Mouse (Mus musculus) kidney, embryonic 14.5 days (tissue): Measurements from ENCODE around the gene Slc25a22. TPM values are rescaled to one million over a fixed set of nuclear protein-coding genes. Genes with fewer than 3 reads are reported as not detected.

Experiments used
- ATAC-seq: fragments of 200-750 bp; cut with Nextera tagmentation; 2 replicates; pipeline ENCODE4 v1.8.0; 2017; ENCODE audit warnings: moderate number of reproducible peaks, mild to moderate bottlenecking, moderate TSS enrichment, moderate library complexity; ENCODE audit not compliant: low FRiP score, low TSS enrichment
- H3K27ac ChIP-seq: fragments of 300-500 bp; sonication (generic); 2 replicates; pipeline ENCODE4 v1.5.1; 2014; ENCODE audit warnings: low read depth, mild to moderate bottlenecking, low read length, moderate library complexity, mixed read lengths
- H3K27me3 ChIP-seq: fragments of 300-500 bp; sonication (generic); 2 replicates; pipeline ENCODE4 v1.6.1; 2014; ENCODE audit warnings: mild to moderate bottlenecking, low read length; ENCODE audit not compliant: control insufficient read depth, insufficient read depth
- H3K36me3 ChIP-seq: fragments of 300-500 bp; sonication (generic); 2 replicates; pipeline ENCODE4 v1.6.1; 2014; ENCODE audit warnings: low read length, mixed read lengths; ENCODE audit not compliant: control insufficient read depth, insufficient read depth
- H3K4me1 ChIP-seq: fragments of 300-500 bp; sonication (generic); 2 replicates; pipeline ENCODE4 v1.6.1; 2014; ENCODE audit warnings: low read length, mixed read lengths; ENCODE audit not compliant: control insufficient read depth, insufficient read depth
- H3K4me2 ChIP-seq: fragments of 300-500 bp; sonication (generic); replicated peaks from 2 replicates; pipeline ENCODE4 v1.6.1; 2014; ENCODE audit warnings: low read depth, mild to moderate bottlenecking, low read length
- H3K4me3 ChIP-seq: fragments of 300-500 bp; sonication (generic); 2 replicates; pipeline ENCODE4 v1.5.1; 2014; ENCODE audit warnings: mild to moderate bottlenecking, low read length
- H3K9ac ChIP-seq: fragments of 300-500 bp; sonication (generic); 2 replicates; pipeline ENCODE4 v1.6.1; 2014; ENCODE audit warnings: low read depth, mild to moderate bottlenecking, low read length, moderate library complexity
- H3K9me3 ChIP-seq: fragments of 300-500 bp; sonication (generic); 2 replicates; pipeline ENCODE4 v1.6.1; 2016; ENCODE audit warnings: low read length; ENCODE audit not compliant: control insufficient read depth
- whole genome bisulfite sequencing: fragments of 180-500 bp; shearing (Covaris S2); extraction: QIAGEN DNeasy Blood & Tissue Kit; methylation state at CpG from one replicate; pipeline ENCODE4 v1.1.7; 2014; 5-methylcytosine and 5-hydroxymethylcytosine counted together
- polyA plus RNA-seq: library from polyadenylated mRNA; unstranded; fragments of >200 nt; fragmentation: Nextera tagmentation; extraction: Ambion mirVana; gene quantifications from 2 replicates; pipeline ENCODE4 v1.2.1, GENCODE M21; 2014

Slc25a22 gene
- polyA plus RNA-seq, 1 experiment from 2014 or later: 34.1 TPM

DNA sequence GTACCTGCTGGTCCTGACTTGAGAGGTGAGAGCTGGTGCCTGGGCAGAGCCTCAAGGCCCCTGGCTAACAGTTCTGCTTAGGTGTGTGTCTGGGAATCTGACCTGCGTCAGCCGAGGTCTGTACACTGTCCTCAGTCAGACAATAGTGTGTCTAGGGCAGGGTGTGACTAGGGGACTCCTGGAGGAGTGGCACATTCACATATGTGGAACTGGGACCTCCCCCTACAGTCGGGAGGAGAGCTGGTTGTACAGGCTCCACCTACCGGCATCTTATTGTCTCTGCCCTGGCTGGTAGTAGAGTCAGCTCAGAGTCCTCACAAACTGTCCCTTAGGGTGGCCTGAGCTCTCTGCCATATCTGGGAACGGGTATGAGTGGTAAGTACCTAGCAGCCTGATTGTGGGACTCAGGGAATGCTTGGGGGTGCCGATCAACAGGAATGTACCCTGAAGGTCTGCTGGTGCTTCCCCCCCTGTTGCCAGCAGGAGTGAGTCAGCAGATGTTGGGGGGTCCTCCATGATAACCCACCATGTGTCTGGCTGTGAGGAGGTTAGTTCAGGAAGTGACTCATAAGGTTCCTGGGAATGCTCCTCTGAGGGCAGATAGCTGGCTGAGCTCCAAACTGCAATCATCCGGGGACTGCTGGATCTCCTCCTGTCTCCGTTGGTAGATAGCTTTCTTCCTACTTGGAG is 31.0 kb upstream of the Slc25a22 start:
- peak overlapping the region; percentile 52 for H3K4me2 ChIP-seq
- peak overlapping the region; percentile 71 for H3K9ac ChIP-seq
- H3K36me3 ChIP-seq: peaks cover 36% of the 10 kb centered on the region
- H3K4me3 ChIP-seq: peak overlapping the region; percentile 57
- ATAC-seq: peak; percentile 75
- no peaks in the 10 kb centered on the region for H3K9me3 ChIP-seq
- WGBS: 13% methylated on average over 8 of the region's 8 CpGs
- peaks cover 44% of the 10 kb centered on the region for H3K4me1 ChIP-seq
- peaks cover 20% of the 10 kb centered on the region for H3K27me3 ChIP-seq
- peak overlapping the region; percentile 87 for H3K27ac ChIP-seq

DNA sequence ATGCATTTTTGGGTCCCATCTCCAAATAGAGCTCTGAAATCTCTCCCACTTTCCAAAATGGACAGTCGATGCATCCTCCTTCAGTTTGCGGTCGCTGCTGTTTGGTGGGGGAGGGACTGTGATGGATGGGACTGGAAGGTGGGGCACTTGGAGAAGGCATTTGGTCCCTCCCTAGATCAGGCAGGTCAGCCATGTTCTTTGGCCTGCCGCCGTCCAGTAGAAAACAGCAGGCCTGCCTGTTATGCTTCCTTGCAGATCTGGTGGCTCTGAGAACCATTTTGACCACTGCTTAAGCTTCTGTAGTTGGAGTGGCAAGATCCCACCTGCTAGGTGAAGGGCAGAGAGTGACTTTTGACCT is 30.5 kb upstream of the Slc25a22 start:
- ATAC-seq: peak; percentile 13; the same call in 1 of the 2 replicates

DNA sequence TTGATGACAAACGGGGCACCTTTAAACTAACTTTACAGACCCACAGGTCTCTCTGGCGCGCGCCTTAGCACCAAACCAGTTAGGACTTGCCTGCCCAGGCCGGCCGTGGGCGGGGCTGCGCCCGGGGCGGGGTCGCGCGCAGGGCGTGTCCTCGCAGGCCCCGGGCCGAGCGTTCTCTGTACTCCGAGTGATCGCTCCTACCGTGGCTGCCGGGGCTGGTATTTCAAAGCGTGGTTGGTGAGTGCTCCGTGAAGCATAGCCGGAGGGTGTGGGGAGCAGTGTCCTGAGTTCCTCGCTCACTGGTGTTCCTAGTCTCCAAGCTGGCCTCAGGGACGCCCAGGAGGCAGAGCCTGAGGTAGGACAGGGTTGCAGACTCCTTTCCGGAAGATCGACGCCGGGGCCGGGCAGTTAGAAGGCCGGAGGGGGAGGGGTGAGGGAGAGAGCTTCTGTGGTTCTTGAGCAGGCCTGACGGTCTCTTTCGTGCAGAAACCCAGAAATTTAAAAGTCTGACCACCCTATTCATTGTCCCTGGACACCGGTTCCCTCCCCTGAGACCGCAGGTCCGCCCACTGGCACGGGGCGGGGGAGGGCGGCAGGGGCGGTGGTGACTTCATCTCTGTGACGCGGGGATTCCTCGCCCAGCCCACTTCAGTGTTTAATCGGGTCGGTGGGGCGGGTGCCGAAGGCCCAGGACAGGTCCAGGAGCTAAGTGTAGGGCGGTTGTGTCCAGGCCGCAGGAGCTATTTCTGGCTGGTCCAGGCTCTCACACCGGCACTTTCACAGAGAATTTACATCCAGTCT is 29.7 kb upstream of the Slc25a22 start, which contains the start of gene Cd151:
TSS of gene Cd151 (plus strand) at position 163 of the 801 bp plus-strand sequence.
- Histone ChIP-seq H3K27me3 (peaks cover 32% of the 10 kb centered on the region), H3K4me3 (peak within 1 kb of the TSS; percentile 57), H3K27ac (peak within 1 kb of the TSS; percentile 87), H3K36me3 (peaks cover 31% of the 10 kb centered on the region), H3K9ac (peak within 1 kb of the TSS; percentile 71), H3K4me1 (peaks cover 39% of the 10 kb centered on the region), H3K4me2 (peak within 1 kb of the TSS; percentile 52), H3K9me3 (no peaks in the 10 kb centered on the region)
- WGBS: under 1% methylated on average over 52 of the region's 52 CpGs
- ATAC-seq: peak; percentile 81

More for the DNA sequence above, 30.5 kb upstream of the Slc25a22 start:
- Histone ChIP-seq H3K27ac (peak overlapping the region; percentile 87), H3K36me3 (peaks cover 36% of the 10 kb centered on the region), H3K4me3 (peak overlapping the region; percentile 57), H3K9me3 (no peaks in the 10 kb centered on the region), H3K9ac (peak overlapping the region; percentile 71), H3K27me3 (peaks cover 26% of the 10 kb centered on the region), H3K4me1 (peaks cover 39% of the 10 kb centered on the region), H3K4me2 (peak overlapping the region; percentile 52)
- WGBS: 8% methylated on average over 5 of the region's 5 CpGs

DNA sequence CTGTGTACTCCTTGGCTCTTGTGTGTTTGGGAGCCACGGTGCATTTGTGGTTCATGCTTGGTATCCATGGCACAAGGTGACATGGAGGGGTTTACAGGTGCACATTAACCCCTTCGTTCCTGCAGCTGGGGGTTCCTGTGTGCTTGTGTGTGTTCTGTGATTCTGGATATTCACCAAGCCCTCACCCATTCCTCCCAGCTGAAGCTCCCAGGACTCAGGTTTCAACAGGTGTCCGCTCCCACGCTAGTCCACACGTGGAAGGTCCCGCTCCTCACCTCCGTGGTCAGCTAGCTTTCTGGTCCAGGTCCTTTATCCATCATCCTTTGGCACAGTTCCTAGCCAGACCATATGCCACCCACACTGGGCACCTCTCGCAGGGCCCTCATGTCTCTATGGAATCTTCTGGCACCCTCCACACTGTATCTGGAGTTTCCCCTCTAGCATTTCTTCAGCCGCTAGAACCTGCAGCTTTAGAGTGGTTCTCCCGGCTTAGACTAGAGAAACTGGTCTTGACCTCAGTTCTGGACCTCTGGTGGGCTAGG is 29.0 kb upstream of the Slc25a22 start:
- no peak for ATAC-seq
- peaks cover 24% of the 10 kb centered on the region for H3K36me3 ChIP-seq
- H3K27me3 ChIP-seq: peaks cover 39% of the 10 kb centered on the region
- WGBS: 56% methylated on average over 10 of the region's 10 CpGs
- peak overlapping the region; percentile 52 for H3K4me2 ChIP-seq
- H3K9ac ChIP-seq: peak overlapping the region; percentile 71
- H3K4me3 ChIP-seq: peak overlapping the region; percentile 57
- peaks cover 46% of the 10 kb centered on the region for H3K4me1 ChIP-seq
- peak overlapping the region; percentile 87 for H3K27ac ChIP-seq
- H3K9me3 ChIP-seq: no peaks in the 10 kb centered on the region

DNA sequence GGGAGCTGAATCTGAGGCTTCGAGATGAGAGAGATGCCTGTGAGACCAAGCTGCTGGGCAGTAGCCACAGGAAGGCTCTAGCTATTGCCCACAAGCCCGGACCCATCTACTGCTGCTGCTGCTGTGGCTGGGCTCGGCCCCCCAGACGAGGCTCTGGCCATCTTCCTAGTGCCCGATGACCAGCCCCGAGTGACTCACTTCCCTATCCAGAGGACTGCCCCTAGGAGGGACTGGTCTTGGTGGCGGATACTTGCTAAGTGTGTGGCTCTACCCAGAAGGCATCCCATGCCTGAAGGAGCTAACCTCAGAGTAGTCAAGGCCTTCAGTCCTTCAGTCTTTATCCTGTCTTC is 28.3 kb upstream of the Slc25a22 start:
- Histone ChIP-seq H3K36me3 (peaks cover 18% of the 10 kb centered on the region), H3K27me3 (peaks cover 44% of the 10 kb centered on the region), H3K27ac (no peak overlapping the region), H3K9me3 (no peaks in the 10 kb centered on the region), H3K4me3 (no peak overlapping the region), H3K4me2 (no peak overlapping the region), H3K9ac (0 out of 2 replicates have a peak overlapping the region, but pooled peaks have one; percentile 12), H3K4me1 (peaks cover 52% of the 10 kb centered on the region)
- WGBS: 71% methylated on average over 7 of the region's 7 CpGs
- no peak for ATAC-seq

DNA sequence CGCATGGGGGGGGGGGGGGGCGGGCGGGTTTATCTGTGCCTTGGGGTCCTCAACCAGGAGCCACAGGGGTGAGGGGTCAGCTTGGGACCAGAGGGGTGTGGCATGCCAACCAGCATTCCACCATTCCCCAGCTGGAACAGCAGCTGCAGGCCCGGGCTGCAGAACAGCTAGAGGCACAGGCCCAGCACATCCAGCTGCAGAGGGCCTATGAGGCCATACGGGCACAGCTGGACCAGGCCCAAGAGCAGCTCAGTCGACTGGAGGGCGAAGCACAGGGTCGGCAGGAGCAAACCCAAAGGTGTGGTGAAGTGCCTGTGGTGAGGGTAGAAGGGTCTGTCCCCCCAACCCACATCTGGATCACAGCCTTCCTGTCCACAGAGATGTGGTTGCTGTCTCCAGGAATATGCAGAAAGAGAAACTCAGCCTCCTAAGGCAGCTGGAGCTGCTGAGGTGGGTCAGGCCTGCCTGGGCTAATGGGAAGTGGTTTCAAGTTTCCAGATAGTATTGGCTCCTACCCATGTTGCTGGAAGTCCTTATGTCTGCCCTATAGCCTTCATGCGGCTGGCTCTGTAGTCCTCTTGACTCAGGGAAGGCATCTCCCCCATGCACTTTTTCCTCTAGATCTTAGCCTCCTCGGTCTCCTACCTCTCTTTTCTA is 27.8 kb upstream of the Slc25a22 start:
- Histone ChIP-seq H3K4me2 (peak overlapping the region; percentile 42), H3K36me3 (peaks cover 13% of the 10 kb centered on the region), H3K27ac (no peak overlapping the region), H3K9ac (0 out of 2 replicates have a peak overlapping the region, but pooled peaks have one; percentile 12), H3K9me3 (no peaks in the 10 kb centered on the region), H3K4me3 (0 out of 2 replicates have a peak overlapping the region, but pooled peaks have one; percentile 18), H3K27me3 (peaks cover 49% of the 10 kb centered on the region), H3K4me1 (peaks cover 52% of the 10 kb centered on the region)
- no peak for ATAC-seq
- 37% methylated on average over 10 of the region's 10 CpGs for WGBS

DNA sequence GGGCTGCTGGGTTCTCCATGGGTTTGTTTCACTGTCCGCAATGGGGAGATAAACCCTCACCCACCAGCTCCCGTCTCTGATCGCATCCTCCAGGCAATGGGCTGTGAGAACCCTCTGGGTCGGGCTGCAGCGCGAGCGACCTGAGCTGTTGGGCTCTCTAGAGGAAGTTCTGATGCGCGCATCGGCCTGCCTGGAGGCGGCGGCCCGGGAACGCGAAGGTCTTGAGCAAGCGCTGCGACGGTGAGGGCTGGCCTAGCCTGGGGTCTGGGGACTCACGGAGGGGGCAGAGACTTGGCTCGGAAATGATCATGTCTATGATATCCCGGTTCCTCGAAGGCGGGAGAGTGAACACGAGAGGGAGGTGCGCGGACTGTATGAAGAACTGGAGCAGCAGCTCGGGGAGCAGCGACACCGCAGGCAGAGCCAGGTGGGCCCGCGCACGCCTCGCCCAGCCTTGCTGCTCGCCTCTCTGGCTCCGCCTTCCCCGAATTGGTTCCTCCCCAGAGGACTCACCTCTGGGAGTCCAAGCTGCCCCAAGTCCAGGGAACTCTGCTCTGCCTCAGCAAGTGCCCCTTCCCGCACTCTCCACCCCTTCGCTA is 27.0 kb upstream of the Slc25a22 start:
- Histone ChIP-seq H3K4me2 (peak overlapping the region; percentile 42), H3K27me3 (peaks cover 51% of the 10 kb centered on the region), H3K4me3 (peak overlapping the region; percentile 18), H3K4me1 (peaks cover 49% of the 10 kb centered on the region), H3K9me3 (no peaks in the 10 kb centered on the region), H3K36me3 (peaks cover 5% of the 10 kb centered on the region; the same call in 1 of the 2 replicates), H3K9ac (peak overlapping the region; percentile 42), H3K27ac (no peak overlapping the region)
- ATAC-seq: no peak
- WGBS: 6% methylated on average over 38 of the region's 38 CpGs

DNA sequence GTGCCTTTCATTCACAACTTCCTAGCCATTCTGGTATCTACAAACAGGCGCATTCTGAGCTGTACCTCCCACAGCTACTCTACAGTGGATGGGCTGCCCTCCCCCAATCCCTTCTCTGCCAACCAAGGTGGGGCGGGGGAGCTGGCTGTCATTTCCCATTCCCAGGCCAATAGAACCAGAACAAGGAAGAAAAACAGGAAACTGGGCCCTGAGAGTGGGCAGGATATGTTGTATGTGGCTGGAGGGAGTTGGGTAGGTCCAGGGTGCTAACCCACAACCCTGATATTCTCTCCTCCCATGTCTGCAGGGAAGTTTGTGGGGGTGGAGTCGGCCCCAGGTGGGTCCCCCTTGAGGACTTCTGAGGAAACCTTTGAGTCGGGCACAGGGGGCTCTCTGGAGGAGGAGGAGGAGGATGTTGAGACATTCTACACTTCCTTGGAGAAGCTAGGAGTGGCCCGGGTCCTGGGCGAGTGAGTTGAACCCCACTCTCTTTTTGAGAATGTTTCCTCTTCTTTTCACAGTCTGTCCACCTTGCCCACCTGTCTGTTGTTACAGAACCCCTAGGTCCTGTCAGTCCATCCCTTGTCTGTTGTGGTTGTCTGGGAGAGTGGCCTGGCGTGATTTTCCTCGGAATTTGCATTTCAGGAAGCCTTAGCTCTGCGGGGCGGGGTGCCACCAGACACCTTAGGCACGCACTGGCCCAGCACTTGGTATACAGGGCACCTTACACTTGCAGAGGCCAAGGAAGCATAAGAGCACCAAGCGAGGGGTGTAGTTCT is 26.3 kb upstream of the Slc25a22 start:
- peak overlapping the region; percentile 42 for H3K4me2 ChIP-seq
- H3K27me3 ChIP-seq: peaks cover 51% of the 10 kb centered on the region
- no peaks in the 10 kb centered on the region for H3K9me3 ChIP-seq
- 28% methylated on average over 12 of the region's 12 CpGs for WGBS
- ATAC-seq: no peak
- peak overlapping the region; percentile 42; the same call in 1 of the 2 replicates for H3K9ac ChIP-seq
- no peak overlapping the region for H3K27ac ChIP-seq
- H3K4me1 ChIP-seq: peaks cover 42% of the 10 kb centered on the region
- peak overlapping the region; percentile 18 for H3K4me3 ChIP-seq
- no peaks in the 10 kb centered on the region; the same call in 1 of the 2 replicates for H3K36me3 ChIP-seq
